Mouse (Mus musculus) liver, adult 10 weeks (tissue): ENCODE results near the gene Vmn1r28. TPM values are rescaled to one million over a fixed set of nuclear protein-coding genes. Genes with fewer than 3 reads are reported as not detected.

Experiments
- polyA plus RNA-seq: library from polyadenylated mRNA; stranded (reverse); fragments of 350-450 nt; fragmentation: Illumina TruSeq; extraction: RNeasy Lipid Tissue Mini Kit (QIAGEN cat#74804); gene quantifications from one replicate; pipeline ENCODE4 v1.2.3, GENCODE M21; 2014; ENCODE audit warnings: low read depth, low replicate concordance

The Vmn1r28 gene
- polyA plus RNA-seq = not detected

GRCm38 (mm10) chr6:58261737-58262136 lies at the start of gene Vmn1r28:
Vmn1r28 (plus strand) TSS chr6:58262037.

GRCm38 (mm10) chr6:58218721-58219120 lies 43.1 kb upstream of the Vmn1r28 start, which contains the start of gene Vmn1r27:
Vmn1r27 (minus strand) TSS chr6:58218821.

GRCm38 (mm10) chr6:58301249-58301648 lies 39.4 kb downstream of the Vmn1r28 start, which contains the start of gene Vmn1r29:
Vmn1r29 (plus strand) TSS chr6:58301549.

Other genes starting within 250 kb of the Vmn1r28 start
- not detected for gene Vmn1r26, start 246.9 kb upstream of the Vmn1r28 start, polyA plus RNA-seq
- gene Vmn1r27, start 43.2 kb upstream of the Vmn1r28 start, polyA plus RNA-seq = not detected
- gene Vmn1r29, start 39.5 kb downstream of the Vmn1r28 start, polyA plus RNA-seq = not detected
- gene Vmn1r30, start 181.3 kb downstream of the Vmn1r28 start, polyA plus RNA-seq = not detected
- not detected for gene Vmn1r31, start 213.3 kb downstream of the Vmn1r28 start, polyA plus RNA-seq